Mouse (Mus musculus) MEL (cell line): ENCODE measurements at regions not wholly inside any gene's neighbourhood (a gene's known extent, or its start where the extent isn't known, plus 50 kb on each side); places are given as distances from the start of the nearest gene placed in this dataset.

Source experiments
- NELFE ChIP-seq: IDR thresholded peaks from 2 replicates; pipeline ENCODE4 v1.6.1; 2011; ENCODE audit warnings: low read depth, low read length, improper control_type of control experiment
- POLR2A ChIP-seq, 2 experiments: IDR thresholded peaks; 2 replicates each; pipeline ENCODE4 v1.6.1; 2011 to 2012; ENCODE audit warnings: low read length in 2 of 2, mild to moderate bottlenecking in 2 of 2, control low read depth in 1 of 2, improper control_type of control experiment in 1 of 2, low read depth in 1 of 2, moderate library complexity in 1 of 2; ENCODE audit not compliant: control insufficient read depth in 1 of 2, insufficient read depth in 1 of 2, poor library complexity in 1 of 2

GRCm38 (mm10) chr10:117577970-117578695, 51.2 kb upstream of the Cpm start:
- TF ChIP-seq POLR2A (IDR thresholded peaks at IDR 0.05; ENCODE audit: control insufficient read depth in 1 of 2, insufficient read depth in 1 of 2, low read depth in 1 of 2, low read length in 2 of 2, poor library complexity in 1 of 2) = no peak
- TF ChIP-seq NELFE = no peak
